Mouse (Mus musculus) bone marrow macrophage, adult 2 months (primary cell): ENCODE measurements around the gene Zfp324.

ENCODE experiments used
- CTCF ChIP-seq: IDR thresholded peaks from 2 replicates; pipeline ENCODE4 v1.5.1; 2012; ENCODE audit warnings: low read depth, mild to moderate bottlenecking, low read length, moderate library complexity
- POLR2A ChIP-seq: IDR thresholded peaks from 2 replicates; pipeline ENCODE4 v1.6.1; 2012; ENCODE audit warnings: mild to moderate bottlenecking, low read depth, low read length, borderline replicate concordance

DNA sequence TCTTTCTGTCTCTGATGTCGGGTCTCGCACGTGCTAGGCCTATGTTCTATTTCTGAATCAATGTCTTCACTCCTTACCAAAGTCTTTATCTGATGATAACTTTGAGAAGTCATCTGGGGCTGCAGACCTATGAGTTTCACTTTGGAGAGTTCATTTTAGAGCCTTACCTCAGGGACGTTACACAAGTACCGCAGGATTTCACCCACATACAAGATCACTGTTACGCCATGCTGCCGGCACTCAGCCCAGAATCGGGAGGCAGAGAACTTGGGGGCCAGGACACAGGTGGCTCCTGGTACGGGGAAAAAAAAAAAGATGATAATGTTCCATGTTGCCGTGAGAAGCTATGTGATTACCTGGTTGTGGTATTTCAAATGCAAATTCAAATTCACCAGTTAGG lies 27.5 kb downstream of the Zfp324 start:
- TF ChIP-seq CTCF, result no peak
- TF ChIP-seq POLR2A, result no peak
